Mouse (Mus musculus) spleen, adult 2 months (tissue): ENCODE measurements around the gene Pacs1.

Experiments used
- CTCF ChIP-seq: fragments of 200-500 bp; IDR thresholded peaks from 2 replicates; pipeline ENCODE4 v1.5.1; 2011; ENCODE audit warnings: mild to moderate bottlenecking, inconsistent platforms; ENCODE audit not compliant: insufficient read depth, insufficient read length, insufficient replicate concordance; ENCODE audit errors: extremely low read depth
- POLR2A ChIP-seq: fragments of 200-500 bp; IDR thresholded peaks from 2 replicates; pipeline ENCODE4 v1.6.1; 2011; ENCODE audit warnings: low read depth, low read length, inconsistent platforms

- TF ChIP-seq CTCF (peak; percentile 77; the same call in 1 of the 2 replicates), POLR2A (no peak; the same call in 1 of the 2 replicates)
These were observed 155.2 kb downstream of the Pacs1 start for GRCm38 (mm10) chr19:5117494-5118383.
